Mouse (Mus musculus) A20 (cell line): ENCODE results near the gene 5730522E02Rik.

Source experiments
- DNase-seq: peaks from one replicate; pipeline ENCODE4 v3.0.0-alpha.2; 2011; ENCODE audit warnings: low read depth, low spot score

The 5730522E02Rik gene

GRCm38 (mm10) chr11:26004018-26004417, 206.5 kb downstream of the 5730522E02Rik start:
- no peak for DNase-seq

GRCm38 (mm10) chr11:25999738-26000137, 210.8 kb downstream of the 5730522E02Rik start:
- DNase-seq, result no peak

GRCm38 (mm10) chr11:25997469-25997868, 213.1 kb downstream of the 5730522E02Rik start:
- no peak for DNase-seq

GRCm38 (mm10) chr11:25994128-25994527, 216.4 kb downstream of the 5730522E02Rik start:
- DNase-seq, result no peak

GRCm38 (mm10) chr11:25992216-25992615, 218.3 kb downstream of the 5730522E02Rik start:
- no peak for DNase-seq

- DNase-seq, result no peak
These were observed 231.8 kb downstream of the 5730522E02Rik start for GRCm38 (mm10) chr11:25978736-25979276.

GRCm38 (mm10) chr11:25941504-25941903, 269.1 kb downstream of the 5730522E02Rik start:
- no peak for DNase-seq

- no peak for DNase-seq
These were observed 269.8 kb downstream of the 5730522E02Rik start for GRCm38 (mm10) chr11:25940716-25941294.

- DNase-seq, result no peak
These were observed 284.3 kb downstream of the 5730522E02Rik start for GRCm38 (mm10) chr11:25926267-25926666.

GRCm38 (mm10) chr11:25902321-25902720, 308.2 kb downstream of the 5730522E02Rik start:
- DNase-seq, result no peak

- DNase-seq, result no peak
These were observed 308.9 kb downstream of the 5730522E02Rik start for GRCm38 (mm10) chr11:25901666-25902065.

- no peak for DNase-seq
These were observed 316.7 kb downstream of the 5730522E02Rik start for GRCm38 (mm10) chr11:25893906-25894305.

GRCm38 (mm10) chr11:25872983-25873382, 337.6 kb downstream of the 5730522E02Rik start:
- no peak for DNase-seq

GRCm38 (mm10) chr11:25872317-25872716, 338.2 kb downstream of the 5730522E02Rik start:
- DNase-seq, result no peak

GRCm38 (mm10) chr11:25866292-25866691, 344.3 kb downstream of the 5730522E02Rik start:
- no peak for DNase-seq

- DNase-seq, result peak; percentile 56
These were observed 347.9 kb downstream of the 5730522E02Rik start for GRCm38 (mm10) chr11:25862686-25863085.

GRCm38 (mm10) chr11:25856629-25857568, 353.7 kb downstream of the 5730522E02Rik start:
- no peak for DNase-seq

GRCm38 (mm10) chr11:25855794-25856193, 354.8 kb downstream of the 5730522E02Rik start:
- DNase-seq, result no peak

- no peak for DNase-seq
These were observed 356.3 kb downstream of the 5730522E02Rik start for GRCm38 (mm10) chr11:25854216-25854615.

GRCm38 (mm10) chr11:25853032-25853431, 357.5 kb downstream of the 5730522E02Rik start:
- DNase-seq, result no peak

- peak; percentile 86 for DNase-seq
These were observed 361.5 kb downstream of the 5730522E02Rik start for GRCm38 (mm10) chr11:25848824-25849644.

- no peak for DNase-seq
These were observed 372.1 kb downstream of the 5730522E02Rik start for GRCm38 (mm10) chr11:25838451-25838850.
